Mouse (Mus musculus): ENCODE measurements around the gene Slc11a2.
"Not testable (repeated sequence)": the region's sequence is repeated elsewhere in the genome, so short reads cannot be mapped to it uniquely, and the experiment has no call there.

The Slc11a2 gene

GRCm38 (mm10) chr15:100429959-100430565, 5.2 kb upstream of the Slc11a2 start:
- no peak for DNase-seq

GRCm38 (mm10) chr15:100428296-100428905, 3.5 kb upstream of the Slc11a2 start:
- no peak for DNase-seq

GRCm38 (mm10) chr15:100423916-100424315, 956 bp downstream of the Slc11a2 start:
- no peak for DNase-seq

- DNase-seq = peak; percentile 97
These were observed 1.7 kb downstream of the Slc11a2 start for GRCm38 (mm10) chr15:100422899-100423860.

- DNase-seq = no peak
These were observed 2.4 kb downstream of the Slc11a2 start for GRCm38 (mm10) chr15:100422476-100422875.

DNA sequence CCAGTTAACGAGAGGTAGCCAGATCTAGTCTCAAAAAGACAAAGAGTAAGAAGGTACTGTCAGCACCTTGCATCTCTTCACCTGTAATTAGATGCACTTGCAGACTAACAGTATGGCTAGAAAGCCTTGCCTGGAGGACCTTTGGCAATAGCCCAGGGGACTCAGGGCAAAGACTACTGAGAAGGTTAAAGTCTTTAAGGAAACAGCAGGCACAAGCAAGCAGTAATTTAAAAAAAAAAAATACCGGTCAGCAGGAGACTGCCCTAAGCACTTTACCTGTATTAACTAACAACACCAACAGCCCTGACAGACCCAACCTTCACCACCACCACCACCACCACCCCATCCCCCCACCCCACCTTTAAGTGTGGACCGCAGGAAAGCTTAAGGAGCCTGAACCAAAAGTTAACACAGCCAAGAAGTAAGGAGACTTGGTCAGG, 3.1 kb downstream of the Slc11a2 start, which contains the start of gene Gm5475:
Gene Gm5475 (plus strand): TSS at position 390 of the 440 bp plus-strand sequence.
- DNase-seq = not testable (repeated sequence)

DNA sequence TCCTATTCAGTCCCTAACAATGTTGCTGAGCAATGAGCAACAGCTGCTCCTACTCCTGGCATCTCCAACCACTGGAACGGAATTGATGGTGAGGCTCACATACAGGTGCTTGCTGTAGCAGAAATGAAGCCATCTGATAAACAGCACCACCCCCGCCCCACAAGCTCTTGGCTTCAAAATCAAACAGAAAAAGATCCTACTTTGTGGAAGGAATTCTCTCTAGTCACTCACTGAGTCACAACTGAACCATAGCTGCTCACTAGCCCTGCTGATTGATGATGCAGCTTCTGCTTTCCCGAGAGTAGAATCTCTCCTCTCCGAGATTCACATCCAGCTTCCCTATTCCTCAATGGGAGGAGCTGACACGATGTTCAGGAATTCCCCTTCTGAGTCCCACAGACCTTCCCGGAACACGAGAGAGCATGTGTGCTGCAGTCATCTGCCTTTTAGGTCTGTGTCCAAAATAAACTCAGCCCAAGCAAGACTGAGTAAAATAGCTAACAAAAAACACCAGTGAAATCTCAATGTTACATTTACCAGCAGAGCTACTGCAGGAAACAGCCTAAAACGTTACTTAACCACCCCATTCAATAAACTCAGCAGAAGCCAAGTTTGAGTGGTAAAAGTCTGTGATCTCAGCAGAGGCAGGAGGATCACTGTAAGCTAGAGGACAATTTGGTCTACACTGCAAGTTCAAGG, 3.7 kb downstream of the Slc11a2 start:
- no peak for DNase-seq

GRCm38 (mm10) chr15:100419901-100420745, 4.7 kb downstream of the Slc11a2 start:
- DNase-seq = no peak

DNA sequence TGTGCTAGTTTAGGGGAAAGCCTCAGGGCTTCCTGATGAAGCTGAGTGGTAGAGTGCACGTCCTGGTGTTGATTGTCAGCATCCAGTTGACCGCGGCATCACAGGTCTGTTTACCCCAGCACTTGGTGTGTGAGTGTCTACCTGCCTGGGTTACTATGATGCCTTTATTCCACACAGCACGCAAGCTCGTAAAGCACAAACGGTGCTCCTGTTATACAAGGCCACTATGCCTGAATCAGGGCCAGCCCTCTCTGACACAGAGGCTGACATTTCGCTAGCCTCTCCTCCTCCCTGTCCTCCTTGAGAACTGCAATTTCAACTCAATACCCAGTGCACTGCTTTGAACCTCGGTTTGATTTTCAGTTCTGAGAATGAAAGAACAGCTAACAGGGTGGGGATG, 5.6 kb downstream of the Slc11a2 start:
- no peak for DNase-seq

DNA sequence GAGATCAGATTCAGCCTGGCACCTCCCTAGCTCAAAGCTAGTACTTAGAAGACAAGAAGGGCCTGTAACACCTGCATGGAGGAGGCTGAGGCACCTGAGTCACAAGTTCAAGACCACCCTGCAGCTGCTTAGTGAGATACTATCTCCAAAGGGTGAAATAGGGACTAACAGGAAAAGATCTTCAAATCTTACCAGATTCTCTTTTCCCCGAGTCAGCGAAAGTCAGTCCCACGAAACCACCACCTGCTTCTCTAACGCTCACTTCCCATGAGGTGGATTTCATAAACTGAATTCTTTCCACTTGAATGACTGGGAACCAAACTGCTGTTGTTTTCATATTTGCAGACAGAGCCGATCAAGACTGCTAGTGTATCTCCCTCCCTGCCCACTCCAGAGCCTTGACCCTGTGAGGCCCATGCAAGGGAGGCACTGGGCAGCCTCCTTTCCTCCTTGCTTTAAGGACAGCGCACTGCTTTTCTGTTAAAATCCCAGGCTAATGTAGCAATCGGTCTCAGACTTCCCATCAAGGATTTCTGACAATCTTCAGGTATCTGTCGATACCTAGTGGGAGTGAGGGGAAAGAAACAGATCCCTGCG, 6.9 kb downstream of the Slc11a2 start:
- DNase-seq = no peak

- no peak for DNase-seq
These were observed 9.2 kb downstream of the Slc11a2 start for GRCm38 (mm10) chr15:100415684-100416083.

- no peak for DNase-seq
These were observed 9.9 kb downstream of the Slc11a2 start for GRCm38 (mm10) chr15:100414942-100415341.

DNA sequence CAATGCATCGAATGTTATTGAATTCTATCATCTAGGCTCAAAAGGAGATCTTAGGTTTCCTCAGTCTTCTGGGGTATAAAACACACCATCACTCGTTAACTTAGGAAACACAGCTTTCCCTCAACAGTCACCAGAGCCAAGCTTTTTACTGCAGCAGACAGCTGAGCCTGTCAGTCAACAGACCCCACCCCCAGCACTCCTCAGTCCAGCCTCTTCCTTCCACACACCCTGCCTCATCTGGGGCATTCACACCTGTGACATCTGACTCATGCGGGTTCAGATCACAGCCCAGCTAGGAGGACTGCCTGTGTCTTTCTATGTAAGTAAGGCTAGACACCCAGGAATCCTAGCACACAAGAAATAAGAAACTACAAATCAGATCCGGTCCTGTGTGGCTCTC, 10.9 kb downstream of the Slc11a2 start:
- no peak for DNase-seq

DNA sequence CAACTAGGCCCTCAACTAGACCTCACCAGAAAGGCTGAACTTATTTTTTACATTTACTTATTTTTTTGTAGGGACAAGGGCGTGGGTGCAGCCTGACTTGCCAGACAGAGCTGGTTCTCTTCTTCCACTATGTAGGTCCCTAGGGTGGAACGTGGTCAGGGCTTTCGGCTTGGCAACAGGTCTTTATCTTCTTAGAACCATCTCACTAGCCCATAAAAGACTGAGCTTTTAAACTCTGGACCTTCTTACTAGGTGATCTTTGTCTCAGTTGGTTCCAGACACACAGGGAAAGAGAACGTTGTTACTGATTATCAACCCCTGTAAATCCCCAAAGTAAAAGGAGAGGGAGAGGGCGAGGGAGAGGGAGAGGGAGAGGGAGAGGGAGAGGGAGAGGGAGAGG, 11.6 kb downstream of the Slc11a2 start:
- DNase-seq = no peak

- no peak for DNase-seq
These were observed 13.1 kb downstream of the Slc11a2 start for GRCm38 (mm10) chr15:100411731-100412130.

GRCm38 (mm10) chr15:100410918-100411672, 13.8 kb downstream of the Slc11a2 start:
- DNase-seq = no peak

GRCm38 (mm10) chr15:100406088-100406487, 18.8 kb downstream of the Slc11a2 start:
- no peak for DNase-seq

GRCm38 (mm10) chr15:100403318-100404000, 21.4 kb downstream of the Slc11a2 start:
- DNase-seq = no peak

GRCm38 (mm10) chr15:100402798-100403197, 22.1 kb downstream of the Slc11a2 start:
- DNase-seq = no peak

- no peak for DNase-seq
These were observed 22.5 kb downstream of the Slc11a2 start for GRCm38 (mm10) chr15:100402347-100402746.

Measured in right cerebral cortex, postnatal 25 days (tissue).